Mouse (Mus musculus): ENCODE data around the gene Lat2.

The Lat2 gene

DNA sequence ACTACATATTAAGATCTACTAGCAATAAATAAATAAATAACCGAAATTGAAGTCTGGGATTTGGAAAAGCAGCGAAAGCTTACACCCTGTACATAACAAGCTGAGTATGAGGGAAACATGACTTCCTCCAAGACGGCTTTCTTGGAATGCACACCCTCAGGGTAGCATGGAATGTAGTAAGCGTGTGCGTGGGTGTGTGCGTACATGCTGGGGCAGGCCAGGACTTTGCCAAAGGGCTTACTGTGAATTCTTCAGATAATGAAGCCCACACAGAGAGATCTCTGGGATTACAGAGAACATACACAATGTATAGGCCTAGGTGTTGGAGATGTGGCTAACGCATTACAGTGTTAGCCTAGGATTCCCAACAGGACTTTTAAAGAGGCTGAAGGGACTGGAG, 37.3 kb downstream of the Lat2 start:
- in situ Hi-C loops (cut with MboI; ENCODE audit: low pct_unique_long_range_greater_than_20kb in 1 of 2, low sequenced_read_pairs in 2 of 2, unreplicated experiment in 1 of 2): loop anchor here (5.0 to 10.0 kb wide), 2 partner anchors 73 to 75 kb away; no protein-coding TSS in a partner anchor

DNA sequence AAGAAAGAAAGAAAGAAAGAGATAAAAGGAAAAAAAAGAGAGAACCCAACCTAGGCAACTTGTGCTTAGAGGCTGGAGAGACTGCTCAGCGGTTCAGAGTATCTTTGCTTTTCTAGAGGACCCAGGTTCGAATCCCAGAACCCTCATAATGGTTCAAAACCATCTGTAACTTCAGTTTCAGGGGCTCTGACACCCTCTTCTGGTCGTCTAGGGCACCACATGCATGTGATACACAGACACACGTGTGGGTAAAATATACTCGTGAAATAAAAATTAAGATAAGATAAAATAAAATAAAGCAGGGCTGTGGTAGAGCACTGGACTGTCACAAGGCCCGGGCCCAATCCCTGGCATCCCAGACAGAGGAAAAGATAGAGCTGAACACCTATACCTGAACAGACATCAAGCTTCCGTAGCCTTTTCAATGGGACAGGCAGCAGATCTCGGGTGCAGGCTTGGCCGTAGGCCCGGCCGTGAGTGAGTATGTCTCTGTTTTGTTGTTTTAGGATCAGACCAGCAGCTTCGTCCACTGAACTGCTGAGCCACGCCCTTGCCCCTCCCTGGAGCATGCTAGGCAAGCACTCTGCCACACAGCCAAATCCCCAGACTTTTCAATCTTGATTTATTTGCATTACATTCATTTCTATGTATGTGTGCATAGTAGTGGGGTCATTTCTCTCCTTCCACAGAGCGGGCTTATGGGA, 38.2 kb downstream of the Lat2 start:
- in situ Hi-C loops (cut with MboI; ENCODE audit: low pct_unique_long_range_greater_than_20kb in 1 of 2, low sequenced_read_pairs in 2 of 2, unreplicated experiment in 1 of 2): loop anchor here (5.0 to 10.0 kb wide), 2 partner anchors 72 to 74 kb away; no protein-coding TSS in a partner anchor

DNA sequence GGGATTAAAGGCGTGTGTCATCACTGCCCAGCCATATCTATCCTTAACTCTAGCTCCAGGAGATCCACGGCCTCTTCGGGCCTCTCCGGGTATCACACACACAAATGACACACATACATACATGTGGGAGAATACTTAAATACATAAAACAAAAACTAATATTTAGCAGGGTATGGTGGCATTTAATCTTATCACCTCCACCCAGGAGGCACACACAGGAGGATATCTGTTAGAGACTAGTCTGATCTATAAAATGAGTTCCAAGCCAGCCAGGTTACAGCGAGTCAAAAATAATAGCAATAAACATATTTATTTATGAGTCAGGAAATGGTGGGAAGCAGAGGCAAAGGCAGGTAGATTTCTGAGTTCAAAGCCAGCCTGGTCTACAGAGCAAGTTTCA, 39.0 kb downstream of the Lat2 start:
- in situ Hi-C loops (cut with MboI; ENCODE audit: low pct_unique_long_range_greater_than_20kb in 1 of 2, low sequenced_read_pairs in 2 of 2, unreplicated experiment in 1 of 2): loop anchor here (5.0 to 10.0 kb wide), 2 partner anchors 71 to 74 kb away; no protein-coding TSS in a partner anchor

DNA sequence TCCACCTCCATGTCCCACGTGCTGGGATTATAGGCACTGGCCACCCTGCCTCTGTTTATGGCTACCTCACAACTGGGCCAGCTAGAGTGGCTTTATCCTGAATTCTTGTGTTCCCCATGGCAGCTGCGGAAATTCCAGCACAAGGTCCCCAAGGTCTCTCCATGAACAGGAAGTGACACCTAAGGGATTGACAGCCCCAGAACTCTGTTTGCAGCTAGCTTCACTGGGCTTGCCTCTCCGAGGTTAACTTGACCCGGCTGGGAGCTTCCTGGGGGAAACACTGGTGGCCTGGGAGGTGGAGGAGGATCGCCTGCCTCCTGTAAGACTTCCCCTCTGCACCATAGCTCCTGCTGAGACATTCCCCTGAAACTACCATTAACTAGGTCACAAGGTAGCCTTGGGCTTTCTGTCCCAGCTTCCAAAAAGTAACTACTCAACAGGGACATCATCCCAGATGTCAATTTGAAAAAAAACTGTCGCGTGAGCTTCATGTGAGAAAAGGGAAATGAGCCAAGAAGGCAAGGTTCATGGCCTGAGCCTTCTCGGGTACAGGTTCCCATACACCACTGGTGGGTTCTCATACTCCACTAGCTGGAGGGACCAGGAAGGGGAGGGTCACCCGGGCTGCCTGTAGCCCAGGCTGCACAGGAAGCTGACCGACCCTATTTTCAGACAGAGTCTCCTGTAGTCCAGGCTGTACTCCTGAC, 42.2 kb downstream of the Lat2 start:
- in situ Hi-C loops (cut with MboI; ENCODE audit: low pct_unique_long_range_greater_than_20kb in 1 of 2, low sequenced_read_pairs in 2 of 2, unreplicated experiment in 1 of 2): loop anchor here in 1 of 2 experiments (10.0 kb wide), 1 partner anchor 68 kb away; no protein-coding TSS in a partner anchor

DNA sequence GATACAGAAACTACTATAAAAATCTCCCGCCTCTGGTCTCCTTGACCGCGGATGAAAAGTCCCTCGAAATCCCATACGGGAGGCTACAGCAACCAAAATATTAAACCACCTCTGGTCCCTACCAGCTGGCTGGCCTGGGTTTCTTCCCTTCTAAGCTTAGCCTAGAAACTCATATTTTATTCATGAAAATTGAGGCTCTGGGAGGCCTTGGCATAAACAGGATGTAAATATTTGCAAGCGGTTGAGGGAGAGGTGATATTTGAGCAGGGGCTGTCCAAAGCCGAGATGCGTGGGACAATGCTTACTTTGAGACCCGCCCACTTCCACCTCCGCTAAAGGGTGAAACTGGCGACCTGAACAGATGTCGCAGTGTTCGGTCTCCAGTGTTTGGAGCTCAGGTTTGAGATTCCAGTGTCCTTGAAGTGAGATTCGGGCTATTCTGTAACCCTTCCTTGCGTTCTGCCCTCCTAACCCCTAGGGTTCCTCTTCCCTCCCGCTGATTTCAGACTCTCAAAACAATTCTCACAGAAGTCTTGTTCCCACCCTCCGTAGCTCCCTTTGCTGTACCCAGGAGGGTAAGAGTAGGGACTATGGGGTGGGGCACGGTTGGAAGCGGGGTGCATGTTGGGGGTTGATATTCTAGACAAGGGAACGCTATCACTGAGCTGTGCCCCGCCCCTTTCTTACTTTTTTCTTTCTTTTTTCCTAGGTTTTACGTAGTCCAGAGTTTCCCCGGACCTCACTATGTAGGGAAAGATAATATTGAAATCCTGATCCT, 42.9 kb downstream of the Lat2 start:
- in situ Hi-C loops (cut with MboI; ENCODE audit: low pct_unique_long_range_greater_than_20kb in 1 of 2, low sequenced_read_pairs in 2 of 2, unreplicated experiment in 1 of 2): loop anchor here in 1 of 2 experiments (10.0 kb wide), 1 partner anchor 67 kb away; no protein-coding TSS in a partner anchor

DNA sequence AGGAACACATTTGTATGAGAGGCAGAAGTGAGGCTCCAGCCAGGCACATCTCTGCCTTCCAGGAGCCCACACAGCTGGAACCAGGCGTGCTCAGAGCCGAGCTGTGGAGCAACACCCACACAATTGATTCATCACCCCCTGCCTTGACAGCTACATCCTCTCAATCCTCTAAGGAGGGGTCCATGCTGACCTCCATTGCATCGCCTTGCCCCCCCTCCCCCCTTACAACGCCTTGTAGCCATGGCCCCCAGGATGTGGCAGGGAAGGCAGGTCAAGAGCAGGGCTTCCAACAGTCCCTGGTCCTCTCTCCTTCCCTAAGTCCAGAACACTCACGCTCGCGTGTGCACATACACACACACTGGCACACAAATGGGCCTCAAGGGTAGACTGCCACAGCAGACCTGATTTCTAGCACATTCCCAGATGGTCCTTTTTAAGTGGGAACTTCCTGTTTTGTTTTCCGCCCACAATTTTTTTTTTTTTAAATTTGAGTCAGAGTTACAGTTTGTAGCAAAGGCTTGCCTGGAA, 45.8 kb downstream of the Lat2 start:
- in situ Hi-C loops (cut with MboI; ENCODE audit: low pct_unique_long_range_greater_than_20kb in 1 of 2, low sequenced_read_pairs in 2 of 2, unreplicated experiment in 1 of 2): no loop called here

DNA sequence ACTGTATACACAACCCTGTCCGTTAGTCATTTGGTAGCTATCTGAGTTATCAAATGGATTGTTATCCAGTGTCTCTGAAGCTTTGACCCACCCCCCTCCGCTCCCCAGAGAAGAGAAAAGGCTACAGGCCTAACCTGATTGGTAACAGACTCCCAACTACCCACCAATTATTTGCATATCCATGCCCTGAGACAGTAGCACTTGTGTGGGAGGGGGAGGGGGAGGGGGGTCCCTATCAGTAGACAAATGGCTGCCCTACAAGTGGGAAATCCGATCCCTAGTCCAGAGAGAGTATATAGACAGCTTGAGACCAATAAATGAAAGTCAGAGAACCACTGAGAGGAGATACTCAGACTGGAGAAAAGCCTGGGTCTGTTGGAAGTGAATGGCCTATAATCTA, 46.8 kb downstream of the Lat2 start:
- in situ Hi-C loops (cut with MboI; ENCODE audit: low pct_unique_long_range_greater_than_20kb in 1 of 2, low sequenced_read_pairs in 2 of 2, unreplicated experiment in 1 of 2): no loop called here

DNA sequence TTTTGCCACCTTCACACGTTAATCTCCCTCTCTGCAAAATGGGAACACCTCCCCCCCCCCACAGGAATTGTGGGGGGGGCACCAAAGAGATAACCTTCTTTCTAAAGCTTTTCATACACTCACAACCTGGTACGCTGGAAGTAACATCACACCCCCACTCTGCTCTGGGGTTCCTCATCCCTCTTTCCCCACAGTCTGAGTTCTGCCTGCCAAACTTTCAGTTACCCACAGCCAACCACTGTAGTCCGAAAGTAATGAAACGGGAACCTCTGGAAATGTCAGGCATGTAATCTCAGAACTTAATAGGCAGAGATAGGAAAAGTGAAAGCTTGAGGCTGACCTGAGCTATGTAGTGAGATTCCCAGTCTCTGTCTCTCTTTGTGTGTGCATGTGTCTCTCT, 47.4 kb downstream of the Lat2 start:
- in situ Hi-C loops (cut with MboI; ENCODE audit: low pct_unique_long_range_greater_than_20kb in 1 of 2, low sequenced_read_pairs in 2 of 2, unreplicated experiment in 1 of 2): no loop called here

DNA sequence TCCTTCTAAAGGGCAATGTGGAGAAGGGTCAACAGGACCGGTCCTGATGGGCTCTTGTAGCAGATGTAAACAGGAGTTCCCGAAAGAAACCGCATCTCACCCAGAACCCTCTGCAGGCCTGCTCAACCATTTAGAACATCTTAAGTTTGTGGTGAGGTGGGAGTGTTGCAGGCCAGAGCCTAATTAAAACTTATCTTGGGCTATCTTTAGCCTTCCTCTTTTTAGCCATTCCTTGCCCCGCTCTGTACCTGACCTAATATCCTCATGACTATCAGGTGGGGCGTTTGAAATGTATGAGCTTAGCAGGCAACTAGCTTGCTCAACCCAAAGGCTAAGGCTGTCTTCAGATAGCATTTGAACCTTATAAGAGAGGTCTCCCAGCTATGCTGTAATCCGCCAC, 49.1 kb downstream of the Lat2 start:
- in situ Hi-C loops (cut with MboI; ENCODE audit: low pct_unique_long_range_greater_than_20kb in 1 of 2, low sequenced_read_pairs in 2 of 2, unreplicated experiment in 1 of 2): no loop called here

DNA sequence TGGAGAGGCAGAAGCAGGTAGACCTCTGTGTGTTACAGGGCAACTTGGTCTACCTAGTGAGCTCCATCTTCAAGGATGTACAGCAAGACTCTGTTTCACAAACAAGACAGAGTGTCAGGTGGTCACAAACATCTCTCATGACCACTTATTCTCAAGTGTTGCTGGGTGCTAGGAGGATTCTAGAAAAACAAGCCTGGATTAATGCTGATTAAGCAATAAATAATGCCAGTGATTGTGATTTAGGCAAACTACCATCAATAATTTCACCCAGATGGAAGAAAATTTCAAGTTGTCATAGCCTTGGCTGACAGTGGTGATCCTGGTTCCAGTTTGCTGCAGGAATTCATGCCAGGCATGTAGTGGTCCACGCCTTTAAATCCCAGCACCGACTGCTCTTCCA, 50.6 kb downstream of the Lat2 start:
- in situ Hi-C loops (cut with MboI; ENCODE audit: low pct_unique_long_range_greater_than_20kb in 1 of 2, low sequenced_read_pairs in 2 of 2, unreplicated experiment in 1 of 2): no loop called here

DNA sequence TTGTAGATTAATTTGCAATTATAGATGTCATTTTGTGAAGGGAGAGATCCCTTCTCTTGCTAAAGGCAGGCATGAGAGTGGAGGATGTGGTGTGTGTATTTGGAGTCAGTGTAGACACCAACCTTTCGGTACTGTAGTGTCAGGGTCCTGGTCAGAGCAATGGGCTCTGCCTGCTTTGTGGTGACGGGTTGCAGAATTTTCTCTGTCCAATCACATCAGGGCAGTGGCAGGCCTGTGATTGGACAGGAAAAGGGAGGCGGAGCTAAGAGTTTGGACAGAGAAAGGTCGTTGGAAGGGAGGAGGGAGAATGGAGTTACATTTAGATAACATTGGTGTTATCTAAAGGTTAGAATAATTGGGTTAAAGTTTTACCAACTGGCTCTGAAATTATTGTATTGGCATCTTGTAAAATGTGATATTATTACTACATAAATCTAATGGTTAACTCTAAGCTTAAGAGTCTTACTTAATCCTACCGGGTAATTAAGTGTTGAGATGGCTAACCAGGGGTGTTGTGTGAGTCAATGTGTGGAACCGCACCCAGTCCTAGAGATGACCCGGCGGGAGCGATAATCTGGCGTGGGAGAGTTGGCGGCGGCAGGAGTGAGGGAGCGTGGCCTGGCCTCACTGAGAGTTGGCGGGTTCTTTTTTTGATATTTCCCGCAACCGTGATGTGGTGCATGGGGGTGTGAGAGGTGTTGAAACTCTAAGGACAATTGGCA, 54.2 kb downstream of the Lat2 start:
- in situ Hi-C loops (cut with MboI; ENCODE audit: low pct_unique_long_range_greater_than_20kb in 1 of 2, low sequenced_read_pairs in 2 of 2, unreplicated experiment in 1 of 2): no loop called here

DNA sequence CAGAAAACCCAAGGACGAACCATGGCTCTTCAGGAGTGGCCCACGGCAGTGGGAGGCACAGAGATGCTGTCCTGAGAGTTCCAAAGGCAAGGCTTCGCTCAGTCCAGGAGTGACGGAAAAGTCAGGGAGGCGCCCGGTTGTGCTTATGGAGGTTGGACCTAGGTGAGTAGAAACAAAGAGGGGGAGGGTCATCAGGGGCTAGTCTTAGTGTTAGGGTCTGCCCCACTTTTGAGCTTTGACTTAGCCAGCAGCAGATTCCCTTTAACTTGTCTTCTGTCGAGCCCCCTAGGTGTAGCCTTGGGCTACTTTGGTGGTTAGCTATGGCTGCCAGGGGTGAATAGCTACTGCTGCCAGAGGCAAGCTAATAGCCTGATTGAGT, 54.8 kb downstream of the Lat2 start, which contains the start of gene Syna:
Gene Syna (minus strand): TSS at position 101 of the 379 bp plus-strand sequence.
- in situ Hi-C loops (cut with MboI; ENCODE audit: low pct_unique_long_range_greater_than_20kb in 1 of 2, low sequenced_read_pairs in 2 of 2, unreplicated experiment in 1 of 2): no loop called here

DNA sequence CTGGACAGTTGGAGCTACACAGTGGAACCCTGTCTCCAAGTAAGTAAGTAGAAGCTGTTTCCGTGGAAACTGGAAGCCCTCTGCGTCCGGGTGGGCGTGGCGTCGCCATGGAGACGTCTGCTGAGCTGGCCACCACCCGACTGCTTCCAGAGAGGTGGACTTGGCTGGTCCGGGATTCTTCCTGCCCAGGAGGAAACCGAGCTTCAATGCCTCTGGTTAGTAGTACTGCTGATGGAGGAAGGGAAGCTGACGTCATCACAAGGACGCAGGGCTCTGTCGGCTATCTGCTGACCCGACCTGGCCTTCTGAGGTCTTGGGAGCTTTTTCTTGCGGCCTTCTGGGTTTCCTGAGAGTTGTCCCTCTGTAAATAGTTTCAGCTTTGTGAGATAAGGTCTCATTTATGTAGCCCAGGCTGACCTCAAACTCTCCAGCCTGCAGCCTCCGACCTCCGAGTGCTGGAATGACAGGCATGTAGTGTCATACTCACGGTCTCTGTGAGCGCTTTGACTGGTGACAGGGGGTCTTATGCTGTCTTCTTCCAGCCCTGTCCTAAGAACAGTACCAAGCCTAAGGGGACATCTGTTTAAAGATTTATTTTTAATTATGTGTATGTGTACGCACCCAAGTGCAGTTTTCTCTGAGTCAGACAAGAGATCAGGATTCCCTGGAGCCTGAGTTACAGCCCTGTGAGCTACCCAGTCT, 59.2 kb downstream of the Lat2 start:
- in situ Hi-C loops (cut with MboI; ENCODE audit: low pct_unique_long_range_greater_than_20kb in 1 of 2, low sequenced_read_pairs in 2 of 2, unreplicated experiment in 1 of 2): no loop called here

DNA sequence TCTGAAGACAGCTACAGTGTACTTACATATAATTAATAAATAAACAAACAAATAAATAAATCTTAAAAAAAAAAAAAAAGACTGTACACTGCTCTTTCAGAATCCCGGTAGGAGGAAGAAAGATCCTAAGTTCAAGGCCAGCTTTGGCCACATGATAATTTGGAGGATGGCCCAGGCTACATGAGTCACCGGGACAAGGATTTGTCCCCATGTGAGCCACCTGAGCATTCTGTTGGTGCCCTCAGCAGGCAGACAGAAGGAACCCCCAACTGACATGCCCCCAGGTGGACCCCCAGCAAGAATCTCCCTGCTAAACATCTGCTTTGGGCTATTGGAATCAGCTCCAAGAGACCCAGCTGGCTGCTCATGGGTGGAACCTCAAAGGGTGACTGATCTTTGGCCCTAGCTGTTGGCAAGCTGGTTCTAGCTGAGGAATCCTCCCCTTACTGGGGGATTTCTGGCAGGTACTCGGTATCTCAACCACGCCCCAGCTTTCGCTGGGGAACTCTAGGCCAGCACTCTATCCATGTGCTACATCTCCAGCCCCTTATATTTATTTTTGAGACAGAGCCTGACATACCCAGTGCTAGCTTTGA, 60.8 kb downstream of the Lat2 start:
- in situ Hi-C loops (cut with MboI; ENCODE audit: low pct_unique_long_range_greater_than_20kb in 1 of 2, low sequenced_read_pairs in 2 of 2, unreplicated experiment in 1 of 2): no loop called here

DNA sequence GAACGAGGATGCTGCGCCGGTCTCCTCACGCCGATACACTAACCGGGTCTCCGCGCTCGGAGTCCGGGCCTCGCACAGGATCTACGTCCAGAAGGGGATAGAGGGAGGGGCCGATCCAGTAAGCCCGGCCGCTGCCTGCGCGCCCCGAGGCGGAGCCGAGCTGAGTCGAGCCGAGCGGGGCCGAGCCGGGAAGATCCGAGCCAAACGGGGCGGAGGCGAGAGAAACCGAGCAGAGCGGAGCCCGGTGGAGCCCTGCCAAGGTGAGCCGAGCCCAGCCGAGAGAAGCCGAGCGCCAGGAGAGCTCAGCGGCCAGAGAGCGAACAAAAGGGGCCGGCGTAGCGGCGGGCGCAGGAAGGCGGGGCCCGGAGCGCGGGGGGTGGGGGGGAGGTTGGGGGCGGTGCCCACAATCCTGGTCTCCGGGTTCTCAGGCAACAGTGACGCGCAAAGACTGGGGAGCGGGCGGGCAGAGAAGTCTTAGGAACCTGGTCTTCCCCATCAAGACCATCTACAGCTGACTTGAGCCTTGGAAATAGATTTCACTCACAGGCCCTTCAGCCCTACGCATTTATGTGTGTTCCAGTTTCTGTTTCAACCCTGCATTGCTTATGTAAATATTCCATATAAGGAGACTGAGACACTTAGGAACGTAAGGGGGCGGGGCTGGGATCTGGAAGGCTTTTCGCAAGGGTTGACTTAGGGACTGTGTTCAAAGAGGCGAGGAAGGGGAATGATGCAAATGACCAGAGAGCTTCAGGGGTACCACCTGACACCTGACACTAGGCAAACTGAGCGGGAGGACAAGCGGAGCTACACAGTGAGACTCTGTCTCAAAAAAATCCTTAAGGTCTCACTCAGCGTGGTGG, 62.5 kb downstream of the Lat2 start, which contains the start of gene Clip2:
Gene Clip2 (minus strand): TSS at position 325 of the 863 bp plus-strand sequence.
- in situ Hi-C loops (cut with MboI; ENCODE audit: low pct_unique_long_range_greater_than_20kb in 1 of 2, low sequenced_read_pairs in 2 of 2, unreplicated experiment in 1 of 2): no loop called here
